Mouse (Mus musculus) cortical plate, adult 2 months (tissue): Measurements from ENCODE around the gene Gtf2i.

ENCODE experiments used
- CTCF ChIP-seq: fragments of 200-500 bp; IDR thresholded peaks from 2 replicates; pipeline ENCODE4 v1.5.1; 2011; ENCODE audit warnings: mild to moderate bottlenecking, control low read depth, low read length; ENCODE audit not compliant: insufficient read depth; ENCODE audit errors: extremely low read depth
- POLR2A ChIP-seq: fragments of 200-500 bp; IDR thresholded peaks from 2 replicates; pipeline ENCODE4 v1.6.1; 2011; ENCODE audit warnings: mild to moderate bottlenecking, low read length, control low read depth; ENCODE audit not compliant: insufficient read depth; ENCODE audit errors: extremely low read depth

DNA sequence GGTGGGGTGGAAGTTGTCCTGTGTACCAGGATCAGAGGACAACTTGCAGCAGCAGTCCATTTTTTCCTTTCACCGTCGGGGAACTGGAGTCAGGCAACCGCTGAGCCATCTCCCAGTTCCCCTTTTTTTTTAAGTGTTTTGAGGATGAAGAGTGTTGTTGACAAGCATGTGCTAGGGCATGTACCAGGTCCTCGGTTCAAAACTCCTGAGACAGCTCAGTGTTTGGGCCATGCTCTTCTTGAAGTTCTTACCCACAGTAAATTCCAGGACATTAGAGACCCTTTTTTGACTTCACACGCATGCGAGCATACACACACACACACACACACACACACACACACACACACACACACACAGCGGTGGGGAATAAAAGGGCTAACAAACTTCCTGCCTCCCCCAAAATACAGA, 81.3 kb downstream of the Gtf2i start:
- TF ChIP-seq POLR2A: no peak
- TF ChIP-seq CTCF: no peak
